Mouse (Mus musculus): Measurements from ENCODE around the gene Sct.

Gene Sct

GRCm38 (mm10) chr7:141278766-141279590 lies at the start of gene Sct:
Gene Sct, minus strand, starts transcription at chr7:141279133.
- no peak for DNase-seq (ENCODE audit: low spot score in 2 of 2)

GRCm38 (mm10) chr7:141328373-141328990 lies 49.5 kb upstream of the Sct start:
- no peak for DNase-seq (ENCODE audit: low spot score in 2 of 2)

- peak; percentile 100 for DNase-seq (ENCODE audit: low spot score in 2 of 2)
Observed at GRCm38 (mm10) chr7:141327469-141328372, 48.8 kb upstream of the Sct start, which contains the start of the genes Deaf1 and Tmem80. Gene Deaf1, minus strand, starts transcription at chr7:141327690. Gene Tmem80, plus strand, starts transcription at chr7:141327739.

- DNase-seq (ENCODE audit: low spot score in 2 of 2) = peak in 1 of 2 experiments; percentile 26
Observed at GRCm38 (mm10) chr7:141326546-141327446, 47.9 kb upstream of the Sct start.

- DNase-seq (ENCODE audit: low spot score in 2 of 2) = no peak
Observed at GRCm38 (mm10) chr7:141324686-141325085, 45.8 kb upstream of the Sct start.

- no peak for DNase-seq (ENCODE audit: low spot score in 2 of 2)
Observed at GRCm38 (mm10) chr7:141319446-141319845, 40.5 kb upstream of the Sct start.

- DNase-seq (ENCODE audit: low spot score in 2 of 2) = no peak
Observed at GRCm38 (mm10) chr7:141317619-141318132, 38.7 kb upstream of the Sct start.

- no peak for DNase-seq (ENCODE audit: low spot score in 2 of 2)
Observed at GRCm38 (mm10) chr7:141315974-141316373, 37.0 kb upstream of the Sct start.

- no peak for DNase-seq (ENCODE audit: low spot score in 2 of 2)
Observed at GRCm38 (mm10) chr7:141315076-141315475, 36.1 kb upstream of the Sct start.

- no peak for DNase-seq (ENCODE audit: low spot score in 2 of 2)
Observed at GRCm38 (mm10) chr7:141314416-141314815, 35.5 kb upstream of the Sct start.

- no peak for DNase-seq (ENCODE audit: low spot score in 2 of 2)
Observed at GRCm38 (mm10) chr7:141304537-141304936, 25.6 kb upstream of the Sct start.

GRCm38 (mm10) chr7:141302702-141303268 lies 23.9 kb upstream of the Sct start:
- DNase-seq (ENCODE audit: low spot score in 2 of 2) = no peak

GRCm38 (mm10) chr7:141301386-141301785 lies 22.5 kb upstream of the Sct start:
- no peak for DNase-seq (ENCODE audit: low spot score in 2 of 2)

- no peak for DNase-seq (ENCODE audit: low spot score in 2 of 2)
Observed at GRCm38 (mm10) chr7:141299175-141299574, 20.2 kb upstream of the Sct start.

- no peak for DNase-seq (ENCODE audit: low spot score in 2 of 2)
Observed at GRCm38 (mm10) chr7:141297926-141298650, 19.2 kb upstream of the Sct start.

- DNase-seq (ENCODE audit: low spot score in 2 of 2) = no peak
Observed at GRCm38 (mm10) chr7:141294479-141294878, 15.5 kb upstream of the Sct start.

- no peak for DNase-seq (ENCODE audit: low spot score in 2 of 2)
Observed at GRCm38 (mm10) chr7:141293852-141294471, 15.0 kb upstream of the Sct start.

GRCm38 (mm10) chr7:141292583-141293388 lies 13.9 kb upstream of the Sct start:
- no peak for DNase-seq (ENCODE audit: low spot score in 2 of 2)

Data from frontal cortex, postnatal 14 days (tissue).